Mouse (Mus musculus) cerebellum, postnatal 25 days (tissue): ENCODE measurements around the gene Cd2bp2.

ENCODE experiments used
- DNase-seq, 2 experiments: peaks; one replicate each; pipeline ENCODE4 v3.0.0; 2021; ENCODE audit warnings: mixed read lengths in 2 of 2

The Cd2bp2 gene

DNA sequence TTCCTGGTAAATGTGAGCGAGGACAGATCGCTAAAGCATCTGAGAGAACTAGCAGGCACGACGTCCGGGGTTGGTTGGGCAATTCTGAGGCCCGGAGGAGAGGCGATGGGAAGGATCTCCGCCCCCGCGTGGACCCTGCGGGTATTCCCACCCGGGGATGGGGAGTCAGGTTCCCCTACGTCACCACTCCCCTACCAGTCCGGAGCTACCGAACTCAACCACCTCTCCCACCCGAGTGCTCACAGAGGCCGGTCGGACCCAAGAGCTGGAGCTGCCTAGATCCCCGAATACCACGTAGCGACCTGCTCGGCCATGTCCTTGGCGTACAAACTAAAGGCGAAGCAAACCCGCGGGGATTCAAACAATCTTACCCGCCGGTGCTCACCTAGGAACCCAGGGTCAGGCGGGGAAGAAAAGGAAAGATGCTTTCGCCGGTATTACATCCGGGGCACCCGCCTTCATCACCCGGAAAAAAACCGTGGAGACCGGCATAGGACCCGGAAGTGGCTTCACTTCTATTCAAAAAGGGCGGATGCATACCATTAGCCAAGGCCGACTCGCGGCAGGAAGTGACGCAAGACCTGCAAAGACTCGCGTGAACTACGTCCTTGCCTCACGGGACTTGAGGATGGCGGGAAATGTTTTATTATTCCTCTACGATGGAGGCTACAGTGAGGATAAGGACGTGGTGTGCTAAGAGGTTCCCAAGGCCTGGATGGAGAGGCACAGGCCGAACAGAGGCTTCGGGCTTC lies at the start of gene Cd2bp2:
Cd2bp2 (minus strand) TSS at position 507 of the 752 bp plus-strand sequence.
- peak; percentile 93 to 96 for DNase-seq

DNA sequence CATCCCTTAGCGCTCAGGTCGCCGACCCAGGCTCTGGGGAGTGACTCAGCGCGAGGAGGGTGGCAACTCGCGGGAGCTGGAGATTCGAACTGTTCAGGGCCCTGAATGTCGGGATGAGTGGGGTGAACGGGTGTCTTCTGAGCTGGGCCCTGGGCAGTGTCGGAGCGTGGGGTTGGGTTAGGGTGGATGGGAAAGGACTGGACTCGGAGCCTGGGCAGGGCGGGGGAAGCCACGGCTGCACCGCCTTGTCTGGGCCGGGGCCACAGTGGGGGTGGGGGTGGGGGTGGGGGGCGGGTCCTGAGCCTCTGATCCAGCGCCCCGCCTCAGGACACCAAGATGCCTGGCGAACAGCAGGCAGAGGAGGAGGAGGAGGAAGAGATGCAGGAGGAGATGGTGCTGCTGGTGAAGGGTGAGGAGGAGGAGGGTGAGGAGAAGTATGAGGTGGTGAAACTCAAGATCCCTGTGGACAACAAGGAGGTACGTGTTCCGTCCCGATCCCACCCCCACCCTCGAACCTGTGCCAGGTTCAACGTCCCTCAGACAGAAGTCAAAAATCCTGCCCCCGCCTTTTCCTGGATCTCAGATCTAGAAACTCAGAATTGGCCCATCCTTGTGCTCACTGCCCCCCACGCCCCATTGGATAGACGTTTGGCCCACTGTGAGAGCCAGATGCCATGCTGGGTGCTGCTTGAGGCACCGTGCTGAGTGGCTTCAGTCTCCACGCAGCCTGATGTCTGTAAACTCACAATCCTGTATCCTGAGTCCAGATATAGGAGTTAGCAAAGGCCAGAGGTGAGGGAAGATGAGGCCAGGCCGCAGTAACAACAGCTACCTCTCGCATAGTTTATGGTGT lies 49.0 kb upstream of the Cd2bp2 start:
- DNase-seq: peak in 1 of 2 experiments; percentile 30

- peak; percentile 96 to 99 for DNase-seq
These were observed 48.2 kb upstream of the Cd2bp2 start, which contains the start of gene Zfp771 for GRCm38 (mm10) chr7:127243870-127244657. Gene Zfp771 (plus strand): TSS chr7:127244274.

GRCm38 (mm10) chr7:127243361-127243867 lies 47.6 kb upstream of the Cd2bp2 start:
- DNase-seq: no peak

GRCm38 (mm10) chr7:127234777-127235176 lies 38.9 kb upstream of the Cd2bp2 start:
- no peak for DNase-seq

GRCm38 (mm10) chr7:127233765-127234164 lies 37.9 kb upstream of the Cd2bp2 start:
- DNase-seq: no peak

GRCm38 (mm10) chr7:127233368-127233749 lies 37.5 kb upstream of the Cd2bp2 start:
- DNase-seq: no peak

DNA sequence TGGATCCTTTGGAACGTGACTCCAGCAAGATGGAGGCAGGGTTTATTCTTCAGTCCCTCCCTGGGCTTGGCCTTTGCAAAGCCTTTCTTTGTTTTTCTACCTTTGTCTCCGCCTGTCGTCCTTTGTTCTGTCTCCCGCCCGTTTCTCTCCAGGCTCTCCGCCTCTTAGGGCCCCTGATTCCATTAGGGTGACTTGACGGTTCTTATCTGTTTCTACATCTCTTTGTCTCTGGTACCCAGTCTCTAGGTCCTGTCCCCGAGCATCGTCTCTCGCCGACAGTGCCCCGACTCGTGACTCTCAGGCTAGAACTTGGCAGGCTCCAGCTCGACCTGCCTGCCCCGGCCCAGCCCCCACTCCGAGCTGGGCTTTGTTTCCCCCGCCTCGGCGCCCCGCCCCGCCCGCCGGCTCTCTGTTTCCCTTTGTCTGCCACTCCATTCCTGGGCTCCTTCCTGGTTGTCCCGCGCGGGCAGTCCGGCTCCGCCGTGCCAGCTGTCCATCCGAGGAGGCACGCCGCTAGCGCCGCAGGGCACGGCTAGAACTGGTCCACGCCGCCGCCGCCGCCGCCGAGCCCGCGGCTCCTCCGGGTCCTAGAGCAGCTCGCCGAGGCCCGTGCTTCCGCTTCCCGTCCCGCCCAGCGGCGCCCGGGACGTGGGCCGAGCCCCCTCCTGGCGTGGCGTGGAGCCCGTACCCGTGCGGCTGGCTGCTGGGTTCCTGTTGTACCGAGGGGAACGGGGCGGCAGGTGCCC lies 36.9 kb upstream of the Cd2bp2 start, which contains the start of the genes Zfp553 and Sept1:
Zfp553 (plus strand) TSS at position 440 of the 746 bp plus-strand sequence.
Sept1 (minus strand) TSS at position 509 of the 746 bp plus-strand sequence.
- peak; percentile 92 to 93 for DNase-seq

- no peak for DNase-seq
These were observed 36.2 kb upstream of the Cd2bp2 start for GRCm38 (mm10) chr7:127231826-127232621.

DNA sequence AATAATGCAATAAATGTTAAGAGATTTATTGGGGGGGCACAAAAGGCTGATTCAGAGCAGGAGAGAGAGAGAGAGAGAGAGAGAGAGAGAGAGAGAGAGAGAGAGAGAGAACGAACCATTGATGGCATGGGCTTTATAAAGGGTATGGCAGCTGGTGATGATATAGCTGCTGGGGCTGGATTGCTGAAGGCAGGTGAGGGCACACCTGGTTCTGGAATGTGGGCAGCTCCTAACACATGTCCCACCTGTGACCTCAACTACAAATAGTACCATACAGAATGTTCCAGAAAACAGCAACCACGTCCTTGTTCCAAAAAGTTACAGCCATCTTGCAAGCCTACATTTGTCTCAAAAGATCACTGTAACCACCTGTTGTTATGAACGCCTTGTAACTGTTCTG lies 35.5 kb upstream of the Cd2bp2 start:
- DNase-seq: no peak

GRCm38 (mm10) chr7:127228615-127229303 lies 32.9 kb upstream of the Cd2bp2 start:
- peak; percentile 88 to 93 for DNase-seq

- no peak for DNase-seq
These were observed 29.5 kb upstream of the Cd2bp2 start for GRCm38 (mm10) chr7:127225147-127225995.

DNA sequence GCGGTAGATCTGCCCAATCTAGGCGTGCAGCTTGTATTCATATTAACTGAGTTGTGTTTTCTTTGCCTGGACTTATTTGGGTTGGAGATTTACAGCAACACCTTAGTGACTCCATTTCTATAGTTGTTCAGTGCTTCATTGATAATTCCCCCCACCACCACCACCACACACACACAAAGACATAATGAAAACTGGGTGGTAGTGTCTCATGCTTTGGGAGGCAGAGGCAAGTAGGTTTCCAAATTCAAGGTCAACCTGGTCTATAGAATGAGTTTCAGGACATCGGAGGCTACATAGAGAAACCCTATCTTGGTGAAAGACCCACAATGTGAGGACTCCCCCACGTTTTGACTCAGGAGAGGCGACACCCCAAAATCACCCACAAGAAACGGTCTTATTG lies 28.8 kb upstream of the Cd2bp2 start:
- DNase-seq: no peak

- no peak for DNase-seq
These were observed 27.9 kb upstream of the Cd2bp2 start for GRCm38 (mm10) chr7:127223515-127224478.

GRCm38 (mm10) chr7:127223106-127223505 lies 27.3 kb upstream of the Cd2bp2 start:
- no peak for DNase-seq

DNA sequence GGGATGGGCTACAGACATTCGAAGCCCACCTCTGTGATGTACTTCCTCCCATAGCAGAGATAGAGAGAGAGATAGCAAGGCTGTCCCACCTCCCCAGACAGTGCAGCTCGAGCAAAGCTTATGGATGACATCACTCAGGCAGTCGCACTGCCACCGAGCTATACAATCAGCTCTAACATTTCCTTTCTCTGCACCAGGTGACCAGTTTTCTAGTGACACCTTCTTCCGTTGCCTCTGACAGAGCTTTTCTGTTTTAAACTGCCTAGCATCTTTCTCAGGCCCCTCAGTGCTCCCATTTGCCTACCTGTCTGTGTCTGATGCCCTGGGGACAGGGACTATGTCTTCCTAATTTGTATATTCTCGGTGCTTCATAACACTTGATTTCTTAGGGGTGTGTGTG lies 24.6 kb upstream of the Cd2bp2 start:
- no peak for DNase-seq

DNA sequence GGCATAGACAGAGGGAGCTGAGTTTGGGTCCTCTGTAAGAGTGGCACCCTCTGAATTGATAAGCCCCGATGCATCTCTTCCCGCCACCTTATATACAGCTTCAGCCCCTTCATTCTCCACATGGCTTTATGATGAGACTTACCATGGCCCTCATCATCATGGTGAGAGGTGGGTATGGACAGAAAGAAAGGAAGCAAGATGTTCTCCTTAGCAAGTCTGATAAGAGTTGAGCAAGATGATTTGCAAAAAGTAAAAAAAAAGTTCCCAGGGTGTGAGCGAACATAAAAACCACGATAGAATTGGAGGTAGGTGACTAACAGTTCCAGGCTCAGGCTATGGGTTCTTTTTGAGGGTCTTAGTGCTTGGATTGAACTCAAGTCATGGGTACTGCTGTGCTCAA lies 22.8 kb upstream of the Cd2bp2 start:
- DNase-seq: no peak
